Mouse (Mus musculus): Measurements from ENCODE around the gene Pik3r6. TPM values are rescaled to one million over a fixed set of nuclear protein-coding genes. Genes with fewer than 3 reads are reported as not detected.

The Pik3r6 gene
- polyA plus RNA-seq, 1 experiment from 2014 or later: 0.79 TPM

DNA sequence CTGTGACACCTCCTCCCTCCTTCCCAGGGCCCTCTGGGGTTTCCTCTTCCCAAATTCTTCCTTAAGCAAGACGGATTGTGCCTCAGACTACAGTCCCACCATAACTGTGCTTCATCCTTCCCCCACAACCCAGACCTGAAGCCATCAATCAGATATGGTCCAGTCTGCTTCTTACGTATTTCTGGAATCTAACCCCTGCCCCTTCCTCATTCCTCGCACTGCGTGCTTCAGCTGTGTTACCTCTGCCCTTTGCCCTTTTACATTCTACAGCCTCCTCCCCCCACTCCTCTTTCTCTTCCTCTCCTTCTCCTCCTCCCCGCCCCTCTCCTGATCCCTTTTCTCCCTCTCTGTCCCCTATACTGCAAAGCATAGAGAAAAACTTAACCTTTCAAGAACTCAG lies 88.9 kb downstream of the Pik3r6 start:
- no peak overlapping the region for H3K27ac ChIP-seq (ENCODE audit: low read depth, low read length)
- ATAC-seq (ENCODE audit: low read depth): no peak
- H3K4me2 ChIP-seq (ENCODE audit: low read depth, low read length): no peak overlapping the region
- no peaks in the 10 kb centered on the region for H3K9me3 ChIP-seq (ENCODE audit: control insufficient read depth, low read length)
- no peak overlapping the region for H3K4me3 ChIP-seq (ENCODE audit: low read depth, low read length)
- no peak overlapping the region for H3K9ac ChIP-seq (replicated peaks; ENCODE audit: low read depth, low read length)
- no peaks in the 10 kb centered on the region for H3K36me3 ChIP-seq (ENCODE audit: control insufficient read depth, insufficient read depth, low read length)
- no peaks in the 10 kb centered on the region for H3K4me1 ChIP-seq (ENCODE audit: control insufficient read depth, insufficient read depth, low read length)
- no peaks in the 10 kb centered on the region for H3K27me3 ChIP-seq (ENCODE audit: control insufficient read depth, insufficient read depth, low read length)
- WGBS: 35% methylated on average over 5 of the region's 5 CpGs

DNA sequence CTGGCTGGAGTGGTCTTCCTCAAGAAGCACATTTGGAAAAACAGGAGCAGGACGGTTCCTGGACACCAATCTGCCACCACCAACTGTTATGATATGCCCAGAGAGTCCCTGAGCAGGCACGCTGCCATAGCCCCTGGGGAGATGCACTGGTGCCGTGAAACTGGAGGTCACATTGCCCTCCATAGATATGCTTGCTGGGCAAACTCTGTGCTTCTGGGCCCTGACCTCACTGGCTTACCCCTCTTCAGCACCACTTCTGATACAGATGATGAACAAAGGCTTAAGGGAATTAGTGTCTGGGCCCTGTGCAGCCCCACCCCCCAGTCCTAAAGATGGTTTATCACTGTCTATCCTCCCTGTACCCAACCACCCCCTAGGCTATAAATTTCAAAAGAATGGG lies 90.4 kb downstream of the Pik3r6 start:
- WGBS: 45% methylated on average over 3 of the region's 3 CpGs
- Histone ChIP-seq H3K4me1 (ENCODE audit: control insufficient read depth, insufficient read depth, low read length) (no peaks in the 10 kb centered on the region), H3K27ac (ENCODE audit: low read depth, low read length) (no peak overlapping the region), H3K36me3 (ENCODE audit: control insufficient read depth, insufficient read depth, low read length) (no peaks in the 10 kb centered on the region), H3K9me3 (ENCODE audit: control insufficient read depth, low read length) (no peaks in the 10 kb centered on the region), H3K4me3 (ENCODE audit: low read depth, low read length) (no peak overlapping the region), H3K27me3 (ENCODE audit: control insufficient read depth, insufficient read depth, low read length) (no peaks in the 10 kb centered on the region), H3K9ac (replicated peaks; ENCODE audit: low read depth, low read length) (no peak overlapping the region), H3K4me2 (ENCODE audit: low read depth, low read length) (no peak overlapping the region)
- no peak for ATAC-seq (ENCODE audit: low read depth)

DNA sequence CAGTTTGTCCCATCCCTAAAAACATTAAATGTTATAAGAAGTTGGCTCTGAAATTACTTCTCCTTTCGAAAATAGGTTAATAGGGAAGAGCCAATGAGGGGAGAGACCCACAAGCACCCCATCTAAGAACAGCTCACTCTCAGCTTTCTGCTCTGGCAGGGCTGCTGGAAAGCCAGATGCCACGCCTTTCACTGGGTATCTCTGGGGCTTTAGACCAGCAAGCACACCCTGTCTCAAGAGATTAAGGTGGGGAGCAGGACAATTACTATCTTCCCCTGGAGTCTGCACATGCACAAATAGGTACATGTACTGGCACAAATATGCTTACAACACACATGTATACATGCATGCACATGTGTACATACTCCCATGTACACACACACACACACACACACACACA lies 95.1 kb downstream of the Pik3r6 start:
- no peak overlapping the region for H3K27ac ChIP-seq (ENCODE audit: low read depth, low read length)
- H3K27me3 ChIP-seq (ENCODE audit: control insufficient read depth, insufficient read depth, low read length): no peaks in the 10 kb centered on the region
- WGBS: 95% methylated on average over 2 of the region's 2 CpGs
- H3K4me1 ChIP-seq (ENCODE audit: control insufficient read depth, insufficient read depth, low read length): no peaks in the 10 kb centered on the region
- H3K36me3 ChIP-seq (ENCODE audit: control insufficient read depth, insufficient read depth, low read length): no peaks in the 10 kb centered on the region
- H3K4me3 ChIP-seq (ENCODE audit: low read depth, low read length): no peak overlapping the region
- no peak for ATAC-seq (ENCODE audit: low read depth)
- no peaks in the 10 kb centered on the region for H3K9me3 ChIP-seq (ENCODE audit: control insufficient read depth, low read length)
- H3K9ac ChIP-seq (replicated peaks; ENCODE audit: low read depth, low read length): no peak overlapping the region
- H3K4me2 ChIP-seq (ENCODE audit: low read depth, low read length): no peak overlapping the region

DNA sequence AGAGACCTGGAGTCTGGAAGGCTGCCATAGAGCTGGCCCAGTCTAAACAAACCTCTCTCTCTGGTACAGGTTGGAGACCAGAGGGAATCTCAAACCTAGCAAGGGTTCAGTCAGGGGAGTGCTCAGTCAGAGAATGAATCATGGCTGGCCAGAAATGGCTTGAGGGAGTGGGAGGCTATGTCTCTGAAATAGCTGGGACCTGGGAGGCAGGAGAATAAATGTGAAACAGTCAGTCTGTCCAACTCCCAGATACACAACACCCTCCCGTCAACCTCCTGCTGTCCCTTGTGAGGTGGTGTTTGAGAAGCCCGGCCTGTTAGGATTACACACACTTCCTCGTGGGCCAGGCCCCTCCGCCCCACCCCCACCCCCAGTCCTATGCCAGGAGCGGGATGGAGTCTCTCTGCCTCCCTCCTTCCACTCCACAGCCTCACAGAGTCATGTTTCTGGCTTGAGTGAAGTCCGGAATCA lies 97.8 kb downstream of the Pik3r6 start:
- Histone ChIP-seq H3K36me3 (ENCODE audit: control insufficient read depth, insufficient read depth, low read length) (no peaks in the 10 kb centered on the region), H3K4me3 (ENCODE audit: low read depth, low read length) (no peak overlapping the region), H3K4me1 (ENCODE audit: control insufficient read depth, insufficient read depth, low read length) (no peaks in the 10 kb centered on the region), H3K4me2 (ENCODE audit: low read depth, low read length) (no peak overlapping the region), H3K9ac (replicated peaks; ENCODE audit: low read depth, low read length) (no peak overlapping the region), H3K9me3 (ENCODE audit: control insufficient read depth, low read length) (no peaks in the 10 kb centered on the region), H3K27ac (ENCODE audit: low read depth, low read length) (no peak overlapping the region), H3K27me3 (ENCODE audit: control insufficient read depth, insufficient read depth, low read length) (no peaks in the 10 kb centered on the region)
- 53% methylated on average over 6 of the region's 6 CpGs for WGBS
- ATAC-seq (ENCODE audit: low read depth): no peak

DNA sequence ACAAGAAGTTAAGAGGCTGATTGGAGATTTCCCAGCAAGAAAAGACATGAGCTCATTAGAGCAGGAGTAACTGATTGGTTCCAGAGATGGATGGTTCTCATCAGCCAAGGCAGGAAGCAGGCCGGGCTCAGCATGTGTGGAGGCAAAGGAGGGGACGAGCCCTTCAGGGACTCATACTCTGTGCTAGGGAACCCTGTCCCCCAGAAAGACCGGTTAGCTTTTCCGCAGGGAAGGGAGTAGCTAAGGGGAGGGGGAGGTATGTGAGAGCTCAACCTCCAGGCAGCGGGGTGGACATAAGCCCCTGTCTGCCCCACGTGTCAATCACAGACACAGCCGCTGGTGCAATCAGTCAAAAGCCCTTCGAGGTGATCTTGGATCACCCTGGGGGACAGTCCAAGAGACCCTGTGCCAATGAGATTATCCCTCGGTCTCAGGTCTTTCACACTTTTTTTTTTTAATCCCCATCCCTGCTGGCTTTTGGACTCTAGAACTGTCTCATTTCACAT lies 98.7 kb downstream of the Pik3r6 start:
- ATAC-seq (ENCODE audit: low read depth): no peak
- Histone ChIP-seq H3K9me3 (ENCODE audit: control insufficient read depth, low read length) (no peaks in the 10 kb centered on the region), H3K4me2 (ENCODE audit: low read depth, low read length) (no peak overlapping the region), H3K27ac (ENCODE audit: low read depth, low read length) (no peak overlapping the region), H3K27me3 (ENCODE audit: control insufficient read depth, insufficient read depth, low read length) (no peaks in the 10 kb centered on the region), H3K36me3 (ENCODE audit: control insufficient read depth, insufficient read depth, low read length) (no peaks in the 10 kb centered on the region), H3K9ac (replicated peaks; ENCODE audit: low read depth, low read length) (no peak overlapping the region), H3K4me3 (ENCODE audit: low read depth, low read length) (no peak overlapping the region), H3K4me1 (ENCODE audit: control insufficient read depth, insufficient read depth, low read length) (no peaks in the 10 kb centered on the region)
- 26% methylated on average over 9 of the region's 9 CpGs for WGBS

Other genes starting within 250 kb of the Pik3r6 start
- 14.9 and 15.7 TPM in 2 replicates for gene Ntn1, start 102.2 kb upstream of the Pik3r6 start, polyA plus RNA-seq (2014; fragmentation: Nextera tagmentation; extraction: Ambion mirVana)
- 1.2 and 2.6 TPM in 2 replicates for gene Pik3r5, start 70.9 kb upstream of the Pik3r6 start, polyA plus RNA-seq (2014; fragmentation: Nextera tagmentation; extraction: Ambion mirVana)
- not detected in 2 replicates for gene Mfsd6l, start 53.2 kb downstream of the Pik3r6 start, polyA plus RNA-seq (2014; fragmentation: Nextera tagmentation; extraction: Ambion mirVana)
- not detected in 2 replicates for gene Ccdc42, start 84.0 kb downstream of the Pik3r6 start, polyA plus RNA-seq (2014; fragmentation: Nextera tagmentation; extraction: Ambion mirVana)
- gene Myh10, start 188.5 kb downstream of the Pik3r6 start, polyA plus RNA-seq (2014; fragmentation: Nextera tagmentation; extraction: Ambion mirVana): 92.2 and 112 TPM in 2 replicates